Mouse (Mus musculus) activated CD4-positive, CD25-positive, alpha-beta regulatory T cell, adult 9 weeks (primary cell): ENCODE data around the gene Psmb4. TPM values are rescaled to one million over a fixed set of nuclear protein-coding genes. Genes with fewer than 3 reads are reported as not detected.

Experiments
- polyA plus RNA-seq: library from polyadenylated mRNA; unstranded; fragments of 100-300 nt; shearing (Covaris generic); gene quantifications from one replicate; pipeline ENCODE4 v1.2.1, GENCODE M21; 2017

The Psmb4 gene
- 382 TPM for polyA plus RNA-seq

DNA sequence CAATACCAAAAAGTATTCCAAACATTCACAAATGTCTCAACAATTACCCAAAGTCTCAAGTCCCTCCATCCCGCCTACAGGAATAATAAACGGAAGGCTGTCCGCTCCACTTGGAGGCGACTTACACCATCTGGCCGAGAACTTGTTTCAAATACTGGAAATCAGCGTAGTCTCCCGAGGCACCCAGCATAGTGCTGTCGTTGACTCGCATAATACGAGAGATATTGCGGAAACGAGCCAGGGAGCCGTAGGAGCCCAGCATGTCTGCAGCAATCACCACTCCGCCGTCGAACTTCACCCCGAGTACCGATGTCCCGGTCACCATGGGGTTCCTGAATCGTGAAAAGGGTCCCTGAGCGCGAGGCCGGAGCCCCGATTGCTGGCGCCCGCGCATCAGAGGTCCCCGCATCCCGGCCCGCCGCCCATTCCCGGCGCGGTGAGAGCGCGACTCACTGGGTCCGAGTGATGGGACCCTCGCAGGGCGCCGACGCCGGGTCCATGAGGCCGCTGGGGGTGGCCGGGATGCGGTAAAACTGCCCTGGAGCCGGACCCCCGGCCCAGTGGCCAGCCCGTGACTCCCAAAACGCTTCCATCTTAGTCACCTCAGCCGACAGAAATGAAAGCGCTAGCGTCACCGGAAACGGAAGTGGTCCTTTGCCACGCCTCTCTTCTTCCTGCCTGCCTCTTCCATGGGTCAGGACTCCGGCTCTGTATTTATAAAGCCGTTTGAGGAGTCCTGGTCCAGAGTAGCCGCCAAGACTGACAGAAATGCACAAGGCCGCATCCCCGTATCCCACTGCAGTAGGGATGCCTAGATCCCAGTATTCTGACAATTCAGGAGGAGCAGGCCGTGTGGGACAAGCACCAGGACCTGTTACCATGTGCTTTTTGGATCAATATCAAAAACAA is at the start of gene Psmb4:
Gene Psmb4 (minus strand): TSS at position 646 of the 909 bp plus-strand sequence.

DNA sequence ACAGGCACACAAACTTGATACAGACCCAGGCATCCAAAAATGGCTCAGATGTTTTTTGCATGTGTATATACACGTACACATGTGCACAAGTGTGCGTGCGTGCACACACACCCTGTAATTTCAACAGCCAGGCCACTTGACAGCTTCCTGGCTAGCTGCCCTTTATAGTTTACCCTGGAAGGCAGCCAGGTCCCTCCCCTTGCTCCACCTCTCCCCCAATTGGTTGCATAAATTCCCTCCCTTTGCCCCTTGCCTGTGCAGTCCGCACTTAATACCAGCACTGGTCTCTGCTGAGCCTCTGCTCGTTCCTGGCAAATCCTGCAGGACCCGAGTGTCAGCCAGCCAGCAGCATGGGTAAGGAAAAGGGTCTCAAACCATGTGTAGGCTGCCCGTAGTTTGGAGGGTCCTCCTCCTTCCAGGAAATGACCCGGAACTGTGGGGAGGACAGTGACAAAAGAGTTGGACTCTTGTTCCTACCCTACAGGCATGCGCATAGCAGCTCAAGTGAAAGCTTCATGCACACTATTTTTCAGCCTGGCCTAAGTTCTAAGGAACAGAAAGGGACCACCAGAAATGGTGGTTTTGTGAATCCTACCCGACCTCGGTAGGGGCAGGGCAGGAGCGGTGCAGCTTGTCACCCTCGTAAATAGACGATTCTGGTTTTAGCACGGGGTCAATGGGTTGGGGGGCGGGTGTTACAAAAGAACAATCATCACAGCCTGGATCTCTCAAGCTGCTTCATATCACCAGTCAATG is 46.2 kb upstream of the Psmb4 start, which contains the start of gene Selenbp1:
Gene Selenbp1 (plus strand): TSS at position 248 of the 756 bp plus-strand sequence.

DNA sequence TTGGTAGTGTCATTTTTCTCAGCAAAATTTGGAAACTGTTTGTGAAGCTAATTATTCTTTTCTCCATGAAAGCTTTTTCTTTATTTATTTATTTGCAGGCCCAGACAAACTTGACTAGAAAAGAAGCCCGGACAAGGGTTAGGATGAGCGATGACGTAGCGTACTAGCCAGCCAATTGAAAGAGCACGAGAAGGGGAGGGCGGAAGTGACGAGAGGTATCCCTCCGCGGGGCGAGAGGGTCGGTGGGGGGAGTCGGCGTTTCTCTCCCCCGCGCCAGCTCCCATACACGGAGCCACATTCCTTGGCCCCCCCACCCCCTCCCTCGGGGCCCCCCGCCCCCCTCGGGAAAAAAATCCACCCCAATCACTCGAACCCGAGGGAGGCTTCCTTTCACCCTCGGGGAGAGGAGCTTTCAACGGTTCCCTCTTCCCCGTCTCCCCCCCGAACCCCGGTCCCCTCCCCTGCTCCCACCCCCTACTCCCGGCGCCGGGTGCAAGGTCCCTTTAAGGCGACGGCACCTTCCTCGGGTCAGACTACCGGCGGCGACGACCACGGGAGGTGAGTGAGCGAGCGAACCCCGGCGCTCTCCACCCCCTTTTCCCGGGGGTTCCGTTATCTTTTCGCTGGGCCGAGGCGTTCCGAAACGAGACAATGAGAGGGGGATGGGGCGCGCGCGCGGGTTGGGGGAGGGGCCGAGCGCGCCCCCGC is 49.4 kb downstream of the Psmb4 start, which contains the start of gene Pogz:
Gene Pogz (plus strand): TSS at position 385 of the 708 bp plus-strand sequence.

Other genes starting within 250 kb of the Psmb4 start
- not detected for gene Gm10972, start 243.8 kb downstream of the Psmb4 start, polyA plus RNA-seq
- gene Tuft1, start 228.1 kb downstream of the Psmb4 start, polyA plus RNA-seq, result 4.2 TPM
- gene Selenbp2, start 193.4 kb downstream of the Psmb4 start, polyA plus RNA-seq, result not detected
- gene Cgn, start 100.5 kb downstream of the Psmb4 start, polyA plus RNA-seq, result not detected
- gene Pogz, start 49.4 kb downstream of the Psmb4 start, polyA plus RNA-seq, result 17.9 TPM
- gene Selenbp1, start 46.1 kb upstream of the Psmb4 start, polyA plus RNA-seq, result 4.7 TPM
- 22.5 TPM for gene Rfx5, start 67.1 kb upstream of the Psmb4 start, polyA plus RNA-seq
- gene Pi4kb, start 87.8 kb upstream of the Psmb4 start, polyA plus RNA-seq, result 17.3 TPM
- 84.8 TPM for gene Zfp687, start 128.5 kb upstream of the Psmb4 start, polyA plus RNA-seq
- gene Psmd4, start 155.7 kb upstream of the Psmb4 start, polyA plus RNA-seq, result 296 TPM
- 36.4 TPM for gene Pip5k1a, start 220.0 kb upstream of the Psmb4 start, polyA plus RNA-seq
- 118 TPM for gene Vps72, start 224.1 kb upstream of the Psmb4 start, polyA plus RNA-seq
- gene Tmod4, start 237.5 kb upstream of the Psmb4 start, polyA plus RNA-seq, result 2.9 TPM
- 117 TPM for gene Scnm1, start 247.1 kb upstream of the Psmb4 start, polyA plus RNA-seq
- 31.2 TPM for gene Lysmd1, start 247.1 kb upstream of the Psmb4 start, polyA plus RNA-seq